Mouse (Mus musculus) midbrain, embryonic 13.5 days (tissue): ENCODE data around the gene Armc9. TPM values are rescaled to one million over a fixed set of nuclear protein-coding genes. Genes with fewer than 3 reads are reported as not detected.

Experiments used
- ATAC-seq: fragments of 200-750 bp; cut with Nextera tagmentation; 2 replicates; pipeline ENCODE4 v1.8.0; 2017; ENCODE audit warnings: mild to moderate bottlenecking, moderate TSS enrichment, moderate library complexity
- H3K27ac ChIP-seq: fragments of 300-500 bp; sonication (generic); 2 replicates; pipeline ENCODE4 v1.5.1; 2015; ENCODE audit warnings: inconsistent platforms, mild to moderate bottlenecking, moderate library complexity
- H3K27me3 ChIP-seq: fragments of 300-500 bp; sonication (generic); 2 replicates; pipeline ENCODE4 v1.6.1; 2015; ENCODE audit warnings: mild to moderate bottlenecking, inconsistent platforms
- H3K36me3 ChIP-seq: fragments of 300-500 bp; sonication (generic); 2 replicates; pipeline ENCODE4 v1.6.1; 2015; ENCODE audit warnings: mild to moderate bottlenecking, inconsistent platforms
- H3K4me1 ChIP-seq: fragments of 300-500 bp; sonication (generic); replicated peaks from 2 replicates; pipeline ENCODE4 v1.6.1; 2015; ENCODE audit warnings: inconsistent platforms
- H3K4me2 ChIP-seq: fragments of 300-500 bp; sonication (generic); replicated peaks from 2 replicates; pipeline ENCODE4 v1.6.1; 2015; ENCODE audit warnings: moderate library complexity, mild to moderate bottlenecking, inconsistent platforms
- H3K4me3 ChIP-seq: fragments of 300-500 bp; sonication (generic); replicated peaks from 2 replicates; pipeline ENCODE4 v1.5.1; 2015; ENCODE audit warnings: mild to moderate bottlenecking, inconsistent platforms
- H3K9ac ChIP-seq: fragments of 300-500 bp; sonication (generic); replicated peaks from 2 replicates; pipeline ENCODE4 v1.6.1; 2015; ENCODE audit warnings: mild to moderate bottlenecking, inconsistent platforms
- H3K9me3 ChIP-seq: fragments of 300-500 bp; sonication (generic); 2 replicates; pipeline ENCODE4 v1.6.1; 2016; ENCODE audit warnings: mild to moderate bottlenecking, inconsistent platforms
- WGBS: fragments of 180-500 bp; shearing (Covaris S2); methylation state at CpG from one replicate; pipeline ENCODE4 v1.1.7; 2015; 5-methylcytosine and 5-hydroxymethylcytosine counted together
- polyA plus RNA-seq: library from polyadenylated mRNA; unstranded; fragments of >200 nt; fragmentation: Nextera tagmentation; extraction: Ambion mirVana; gene quantifications from 2 replicates; pipeline ENCODE4 v1.2.1, GENCODE M21; 2015

Armc9 gene
- polyA plus RNA-seq, 1 experiment from 2014 or later, result 37.4 TPM

DNA sequence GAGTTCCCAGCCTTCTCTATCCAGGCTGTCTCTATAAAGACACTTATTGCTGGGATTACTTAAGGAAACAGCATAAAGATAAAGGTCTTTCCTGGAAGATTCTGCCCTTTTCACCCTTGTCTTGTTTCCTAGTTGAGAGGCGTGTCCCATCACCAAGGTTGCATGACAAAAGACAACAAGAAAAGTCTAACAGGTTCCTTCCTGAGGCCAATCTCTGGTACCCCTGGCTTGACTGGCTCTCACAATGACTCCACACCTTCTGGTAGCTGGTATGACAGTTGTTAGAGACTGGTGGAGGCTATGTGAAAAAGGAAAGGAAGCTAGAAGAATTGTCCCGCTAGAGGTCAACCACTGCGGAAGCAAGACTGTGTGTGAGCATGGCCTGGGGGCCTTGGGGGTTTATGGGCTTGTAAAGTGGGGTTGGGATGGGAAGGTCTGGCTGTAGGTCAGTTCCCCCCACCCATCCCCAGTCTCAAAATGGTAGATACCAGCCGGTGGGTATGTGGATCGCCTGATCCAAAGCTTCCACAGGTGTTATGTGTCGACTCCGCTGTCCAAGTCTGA, 154.8 kb downstream of the Armc9 start:
- Histone ChIP-seq H3K27me3 (peaks cover 22% of the 10 kb centered on the region), H3K9me3 (no peaks in the 10 kb centered on the region), H3K4me3 (no peak overlapping the region), H3K4me2 (no peak overlapping the region), H3K4me1 (peaks cover 14% of the 10 kb centered on the region), H3K36me3 (no peaks in the 10 kb centered on the region), H3K9ac (no peak overlapping the region), H3K27ac (no peak overlapping the region)
- WGBS, result 96% methylated on average over 7 of the region's 7 CpGs
- ATAC-seq, result no peak

DNA sequence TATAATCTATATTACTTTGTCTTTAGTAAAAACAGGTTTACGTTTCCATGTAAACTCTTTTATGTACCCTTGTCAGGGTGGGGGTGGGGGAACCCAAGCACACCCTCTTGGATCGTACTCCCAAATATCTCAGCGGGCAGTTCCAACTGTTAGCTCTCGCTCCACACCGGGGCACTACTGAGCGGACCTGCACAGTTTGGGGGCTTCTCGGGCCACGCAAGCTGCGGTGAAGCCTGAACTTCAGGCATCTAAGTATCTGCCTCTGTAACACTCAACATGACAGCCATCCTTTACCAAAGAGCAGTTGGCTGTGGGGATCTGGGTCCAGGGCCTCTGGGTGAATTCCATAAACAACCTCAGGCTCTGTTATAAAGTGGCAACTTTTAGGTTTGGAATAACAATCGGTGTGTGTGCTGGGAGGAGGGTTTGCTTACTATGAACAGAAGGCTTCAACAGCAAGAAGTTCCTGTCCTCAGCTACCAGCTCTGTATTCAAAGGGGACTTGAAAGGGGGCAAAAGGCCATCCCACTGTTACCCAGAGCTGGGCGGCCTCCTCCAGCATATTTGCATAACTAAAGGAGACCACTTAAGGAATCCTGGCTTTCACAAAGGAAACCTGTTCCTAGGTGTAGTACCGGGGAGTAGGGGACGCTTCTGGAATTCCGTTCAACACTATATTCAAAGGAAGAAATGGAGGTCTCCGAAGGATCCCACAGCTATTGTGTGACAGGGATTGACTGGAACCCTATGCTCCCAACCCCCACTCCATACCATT, 156.1 kb downstream of the Armc9 start:
- Histone ChIP-seq H3K9me3 (no peaks in the 10 kb centered on the region), H3K27ac (no peak overlapping the region), H3K4me1 (peaks cover 14% of the 10 kb centered on the region), H3K4me3 (no peak overlapping the region), H3K36me3 (no peaks in the 10 kb centered on the region), H3K4me2 (no peak overlapping the region), H3K27me3 (peaks cover 8% of the 10 kb centered on the region; the same call in 1 of the 2 replicates), H3K9ac (no peak overlapping the region)
- no peak for ATAC-seq
- WGBS, result 13% methylated on average over 15 of the region's 15 CpGs

DNA sequence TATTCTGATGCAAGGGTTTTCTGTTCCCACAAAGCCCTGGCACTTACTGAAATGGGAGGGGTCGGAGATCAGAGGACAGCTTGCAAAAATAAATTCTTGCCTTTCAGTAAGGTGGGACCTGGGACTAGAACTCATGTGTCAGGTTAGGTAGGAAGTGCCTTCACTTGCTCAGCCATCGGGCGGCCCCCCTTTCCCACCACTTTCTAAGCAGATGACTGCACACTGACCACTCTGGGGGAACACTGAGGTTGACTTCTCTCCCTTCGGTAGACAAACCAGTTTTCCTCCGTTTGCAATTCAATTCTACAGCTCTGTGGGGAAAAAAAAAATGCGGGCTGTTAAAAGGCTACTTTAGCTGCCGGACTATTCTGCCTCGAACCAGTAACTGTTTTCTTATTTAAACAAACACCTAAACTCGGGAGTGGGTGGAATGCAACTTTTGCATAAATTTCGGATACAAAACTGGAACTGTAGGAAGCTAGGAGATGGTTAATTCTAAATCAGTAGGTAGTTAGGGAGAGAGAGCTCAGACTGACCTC, 157.0 kb downstream of the Armc9 start:
- Histone ChIP-seq H3K4me3 (no peak overlapping the region), H3K9ac (no peak overlapping the region), H3K9me3 (no peaks in the 10 kb centered on the region), H3K36me3 (no peaks in the 10 kb centered on the region), H3K4me2 (no peak overlapping the region), H3K27ac (no peak overlapping the region), H3K27me3 (peaks cover 1% of the 10 kb centered on the region; the same call in 1 of the 2 replicates), H3K4me1 (peaks cover 14% of the 10 kb centered on the region)
- WGBS, result 25% methylated on average over 10 of the region's 10 CpGs
- no peak for ATAC-seq

DNA sequence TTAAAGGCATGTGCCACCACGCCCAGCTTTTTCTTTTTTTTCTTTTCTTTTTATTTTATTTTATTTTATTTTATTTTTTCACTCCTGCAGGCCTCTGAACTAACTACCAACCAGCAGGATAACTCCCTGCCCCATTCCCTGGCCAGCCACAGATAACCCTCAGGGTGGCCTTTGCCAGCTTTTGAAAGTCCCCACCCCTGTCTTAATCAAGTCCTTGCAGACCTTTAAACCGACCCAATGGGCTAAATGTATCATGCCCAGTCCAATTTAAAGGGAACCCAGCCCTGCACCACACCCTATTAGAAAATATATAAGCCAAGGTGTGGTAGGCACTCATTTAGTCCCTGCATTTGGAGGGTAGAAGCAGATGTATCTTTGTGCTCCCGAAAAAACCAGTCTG, 157.7 kb downstream of the Armc9 start:
- no peak overlapping the region for H3K4me3 ChIP-seq
- H3K4me2 ChIP-seq, result no peak overlapping the region
- no peak overlapping the region for H3K9ac ChIP-seq
- no peak for ATAC-seq
- H3K27me3 ChIP-seq, result no peaks in the 10 kb centered on the region; the same call in 1 of the 2 replicates
- H3K9me3 ChIP-seq, result no peaks in the 10 kb centered on the region
- H3K27ac ChIP-seq, result no peak overlapping the region
- WGBS, result 74% methylated on average over 3 of the region's 3 CpGs
- H3K4me1 ChIP-seq, result peaks cover 14% of the 10 kb centered on the region
- H3K36me3 ChIP-seq, result no peaks in the 10 kb centered on the region

DNA sequence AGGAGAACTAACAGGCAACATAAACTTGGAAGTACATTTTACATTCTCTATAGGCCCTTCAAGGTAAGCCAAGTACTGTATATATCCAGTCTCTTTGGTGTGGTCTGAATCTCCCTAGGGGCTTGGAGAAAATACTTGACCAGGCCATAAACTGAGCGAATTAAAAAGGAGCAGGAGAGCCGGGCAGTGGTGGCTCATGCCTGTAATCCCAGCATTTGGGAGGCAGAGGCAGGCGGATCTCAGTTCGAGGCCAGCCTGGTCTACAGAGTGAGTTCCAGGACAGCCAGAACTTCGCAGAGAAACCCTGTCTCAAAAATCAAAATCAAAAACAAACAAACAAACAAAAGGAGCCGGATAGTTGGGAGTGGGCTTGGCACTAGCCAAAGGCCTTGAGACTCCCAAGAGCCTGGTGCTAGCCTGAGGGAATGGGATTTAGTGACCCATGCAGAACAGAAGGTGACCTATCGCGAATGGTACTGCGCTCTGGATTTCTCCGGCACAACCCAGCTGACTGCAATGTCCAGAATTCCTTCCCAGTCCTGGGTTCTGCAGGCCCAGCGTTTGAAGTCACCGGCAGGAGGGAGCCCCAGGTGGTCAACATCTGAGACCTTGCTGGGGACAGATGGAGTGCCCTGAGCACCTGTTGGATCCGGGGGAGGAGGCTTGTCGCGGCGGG, 158.7 kb downstream of the Armc9 start:
- ATAC-seq, result no peak
- Histone ChIP-seq H3K9ac (no peak overlapping the region), H3K4me1 (peaks cover 14% of the 10 kb centered on the region), H3K4me3 (no peak overlapping the region), H3K9me3 (no peaks in the 10 kb centered on the region), H3K36me3 (no peaks in the 10 kb centered on the region), H3K4me2 (no peak overlapping the region), H3K27ac (no peak overlapping the region), H3K27me3 (no peaks in the 10 kb centered on the region; the same call in 1 of the 2 replicates)
- 45% methylated on average over 16 of the region's 16 CpGs for WGBS

DNA sequence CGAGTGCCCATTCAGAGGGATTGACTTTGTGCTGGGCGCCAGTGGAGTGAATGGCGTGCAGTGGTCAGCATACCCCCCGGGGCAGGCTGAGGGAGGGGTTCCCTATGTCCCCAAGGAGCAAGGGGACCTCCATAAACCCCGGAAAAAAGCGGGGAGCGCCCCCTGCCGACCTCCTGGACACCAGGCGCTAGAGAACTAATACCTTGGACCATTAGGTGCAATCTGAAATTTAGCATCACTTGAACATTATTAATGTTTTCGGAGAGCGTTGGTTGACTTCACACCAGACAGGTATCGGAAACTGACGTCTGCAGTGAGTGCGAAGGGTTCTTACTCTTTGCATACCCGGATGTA, 159.2 kb downstream of the Armc9 start:
- Histone ChIP-seq H3K27ac (no peak overlapping the region), H3K36me3 (no peaks in the 10 kb centered on the region), H3K9me3 (no peaks in the 10 kb centered on the region), H3K4me3 (no peak overlapping the region), H3K4me1 (peaks cover 14% of the 10 kb centered on the region), H3K9ac (no peak overlapping the region), H3K4me2 (no peak overlapping the region), H3K27me3 (no peaks in the 10 kb centered on the region; the same call in 1 of the 2 replicates)
- ATAC-seq, result no peak
- WGBS, result 27% methylated on average over 15 of the region's 15 CpGs

DNA sequence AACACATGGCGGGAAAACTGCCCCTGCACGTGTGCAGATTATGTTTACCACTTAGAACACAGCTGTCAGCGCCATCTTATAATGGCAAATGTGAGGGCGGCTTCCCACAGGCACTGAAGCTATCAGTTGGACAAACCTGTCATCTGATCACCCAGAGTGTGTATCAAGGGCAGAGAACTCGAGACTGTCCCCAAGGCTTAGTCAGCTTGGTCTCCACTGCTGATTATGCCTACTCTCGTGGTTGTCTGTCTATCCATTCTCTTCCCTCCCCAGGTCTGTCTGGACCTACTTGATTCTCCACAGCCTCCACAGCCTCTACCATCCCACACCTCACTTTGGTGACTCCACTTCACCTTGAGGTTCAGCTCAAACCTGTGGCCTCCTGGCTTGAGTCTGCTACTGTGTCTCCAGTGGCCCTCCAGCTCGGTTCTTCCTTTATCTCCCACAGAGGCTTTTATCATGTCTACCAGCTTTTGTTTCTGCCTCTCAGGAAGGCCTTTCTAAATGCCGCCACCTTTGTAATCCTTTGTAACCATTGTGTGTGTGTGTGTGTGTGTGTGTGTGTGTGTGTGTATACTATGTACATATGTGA, 166.3 kb downstream of the Armc9 start:
- Histone ChIP-seq H3K4me2 (no peak overlapping the region), H3K27ac (no peak overlapping the region), H3K36me3 (no peaks in the 10 kb centered on the region), H3K9me3 (no peaks in the 10 kb centered on the region), H3K27me3 (no peaks in the 10 kb centered on the region), H3K4me3 (no peak overlapping the region), H3K9ac (no peak overlapping the region), H3K4me1 (no peaks in the 10 kb centered on the region)
- no peak for ATAC-seq
- WGBS, result 90% methylated on average over 7 of the region's 8 CpGs

Other genes starting within 250 kb of the Armc9 start
- 6.4 and 6.5 TPM in 2 replicates for gene 4933407L21Rik, start 226.3 kb upstream of the Armc9 start, polyA plus RNA-seq
- 0.05 and 0.07 TPM in 2 replicates for gene Gpr55, start 193.8 kb upstream of the Armc9 start, polyA plus RNA-seq
- gene Spata3, start 138.0 kb upstream of the Armc9 start, polyA plus RNA-seq, result 0.27 TPM in 1 of 2 replicates, not detected in the other
- 2.3 and 2.5 TPM in 2 replicates for gene 2810459M11Rik, start 108.9 kb upstream of the Armc9 start, polyA plus RNA-seq
- 188 and 201 TPM in 2 replicates for gene Psmd1, start 90.4 kb upstream of the Armc9 start, polyA plus RNA-seq
- 0.15 and 0.28 TPM in 2 replicates for gene Htr2b, start 42.8 kb upstream of the Armc9 start, polyA plus RNA-seq
- gene Gm21972, start 21.1 kb upstream of the Armc9 start, polyA plus RNA-seq, result 0.30 TPM in 1 of 2 replicates, not detected in the other
- 2.6 and 2.7 TPM in 2 replicates for gene B3gnt7, start 148.1 kb downstream of the Armc9 start, polyA plus RNA-seq
- 241 and 244 TPM in 2 replicates for gene Ncl, start 204.6 kb downstream of the Armc9 start, polyA plus RNA-seq